Mouse (Mus musculus) adipocyte (in vitro differentiated cells): ENCODE results near the gene Thrap3.

Experiments used
- DNase-seq: peaks from one replicate; pipeline ENCODE4 v3.0.0-alpha.2; 2016; ENCODE audit warnings: low spot score

The Thrap3 gene

GRCm38 (mm10) chr4:126146974-126147532, 55.5 kb downstream of the Thrap3 start:
- no peak for DNase-seq

GRCm38 (mm10) chr4:126145396-126145795, 57.2 kb downstream of the Thrap3 start:
- no peak for DNase-seq

- DNase-seq = no peak
Observed at GRCm38 (mm10) chr4:126141021-126141420, 61.5 kb downstream of the Thrap3 start.

GRCm38 (mm10) chr4:126137773-126138172, 64.8 kb downstream of the Thrap3 start:
- no peak for DNase-seq

- DNase-seq = no peak
Observed at GRCm38 (mm10) chr4:126134639-126135038, 67.9 kb downstream of the Thrap3 start.

GRCm38 (mm10) chr4:126134236-126134635, 68.3 kb downstream of the Thrap3 start:
- peak; percentile 45 for DNase-seq

- no peak for DNase-seq
Observed at GRCm38 (mm10) chr4:126132636-126133264, 69.8 kb downstream of the Thrap3 start.

GRCm38 (mm10) chr4:126131290-126132121, 71.1 kb downstream of the Thrap3 start:
- peak; percentile 60 for DNase-seq

- DNase-seq = no peak
Observed at GRCm38 (mm10) chr4:126130502-126130901, 72.1 kb downstream of the Thrap3 start.

- DNase-seq = no peak
Observed at GRCm38 (mm10) chr4:126123309-126124040, 79.1 kb downstream of the Thrap3 start.

- DNase-seq = peak; percentile 31
Observed at GRCm38 (mm10) chr4:126120506-126120905, 82.1 kb downstream of the Thrap3 start.

GRCm38 (mm10) chr4:126120052-126120451, 82.5 kb downstream of the Thrap3 start:
- peak; percentile 42 for DNase-seq

- DNase-seq = no peak
Observed at GRCm38 (mm10) chr4:126119051-126119450, 83.5 kb downstream of the Thrap3 start.

- DNase-seq = no peak
Observed at GRCm38 (mm10) chr4:126118651-126119050, 83.9 kb downstream of the Thrap3 start.

GRCm38 (mm10) chr4:126117116-126117515, 85.4 kb downstream of the Thrap3 start:
- DNase-seq = peak; percentile 47

- DNase-seq = no peak
Observed at GRCm38 (mm10) chr4:126115871-126116521, 86.6 kb downstream of the Thrap3 start.

GRCm38 (mm10) chr4:126115411-126115810, 87.1 kb downstream of the Thrap3 start:
- no peak for DNase-seq
